Mouse (Mus musculus) MEL (cell line): ENCODE measurements at regions not wholly inside any gene's neighbourhood (a gene's known extent, or its start where the extent isn't known, plus 50 kb on each side); places are given as distances from the start of the nearest gene placed in this dataset.

ENCODE experiments used
- CTCF ChIP-seq, 3 experiments: IDR thresholded peaks in 2 of 3; conservative IDR thresholded peaks in 1 of 3; 2 replicates each; pipeline ENCODE4 v1.5.1; 2011 to 2012; ENCODE audit warnings: low read length in 3 of 3, low read depth in 2 of 3, mild to moderate bottlenecking in 2 of 3, improper control_type of control experiment in 1 of 3, inconsistent platforms in 1 of 3, mixed read lengths in 1 of 3, moderate library complexity in 1 of 3; ENCODE audit not compliant: control insufficient read depth in 1 of 3, insufficient read depth in 1 of 3, poor library complexity in 1 of 3, severe bottlenecking in 1 of 3
- ELF1 ChIP-seq: IDR thresholded peaks from 2 replicates; pipeline ENCODE4 v1.6.1; 2014; ENCODE audit warnings: low read depth, mild to moderate bottlenecking, inconsistent platforms, low read length, improper control_type of control experiment, moderate library complexity
- MAX ChIP-seq: IDR thresholded peaks from 2 replicates; pipeline ENCODE4 v1.6.1; 2011; ENCODE audit warnings: low read length, improper control_type of control experiment
- MYC ChIP-seq: IDR thresholded peaks from 2 replicates; pipeline ENCODE4 v1.6.1; 2011; ENCODE audit warnings: low read depth, mild to moderate bottlenecking, low read length, improper control_type of control experiment, moderate library complexity
- NELFE ChIP-seq: IDR thresholded peaks from 2 replicates; pipeline ENCODE4 v1.6.1; 2011; ENCODE audit warnings: low read depth, low read length, improper control_type of control experiment
- POLR2A ChIP-seq, 2 experiments: IDR thresholded peaks; 2 replicates each; pipeline ENCODE4 v1.6.1; 2011 to 2012; ENCODE audit warnings: low read length in 2 of 2, mild to moderate bottlenecking in 2 of 2, control low read depth in 1 of 2, improper control_type of control experiment in 1 of 2, low read depth in 1 of 2, moderate library complexity in 1 of 2; ENCODE audit not compliant: control insufficient read depth in 1 of 2, insufficient read depth in 1 of 2, poor library complexity in 1 of 2
- TCF12 ChIP-seq: IDR thresholded peaks from 2 replicates; pipeline ENCODE4 v1.6.1; 2014; ENCODE audit warnings: low read depth, mild to moderate bottlenecking, inconsistent platforms, low read length, improper control_type of control experiment, moderate library complexity

DNA sequence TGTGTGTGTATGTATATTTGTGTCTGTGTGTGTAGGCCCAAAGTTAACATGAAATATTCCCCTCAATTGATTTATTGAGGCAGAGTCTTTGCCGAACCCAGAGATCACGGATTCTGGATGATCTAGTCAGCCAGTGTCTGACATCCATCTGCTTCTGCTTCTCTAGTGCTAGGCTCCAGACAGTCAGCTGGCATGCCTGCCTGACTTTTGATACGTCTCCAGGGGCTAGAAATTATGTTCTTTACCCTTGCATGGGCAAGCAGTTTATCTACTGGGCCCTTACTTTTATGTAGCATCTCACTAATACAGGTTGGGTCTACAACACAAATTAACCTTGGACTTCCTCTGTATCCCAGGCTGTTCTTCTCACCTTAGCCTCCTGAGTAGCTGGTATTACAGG is 231.5 kb downstream of the Nucb2 start:
- no peak for TF ChIP-seq MAX
- TF ChIP-seq NELFE: no peak
- no peak for TF ChIP-seq CTCF (IDR thresholded peaks at IDR 0.05 in 2 of 3, conservative IDR thresholded peaks at IDR 0.05 in 1 of 3; ENCODE audit: control insufficient read depth in 1 of 3, insufficient read depth in 1 of 3, low read depth in 2 of 3, low read length in 3 of 3, poor library complexity in 1 of 3, severe bottlenecking in 1 of 3)
- TF ChIP-seq POLR2A (IDR thresholded peaks at IDR 0.05; ENCODE audit: control insufficient read depth in 1 of 2, insufficient read depth in 1 of 2, low read depth in 1 of 2, low read length in 2 of 2, poor library complexity in 1 of 2): no peak
- TF ChIP-seq ELF1: no peak
- TF ChIP-seq MYC: no peak
- no peak for TF ChIP-seq TCF12
